ENCODE assay signal across 16 mouse cellular contexts in genomic region chr14:30168902-30169301, GRCm38 (mm10).
DNase-seq lines count a peak whose midpoint lies in the region; ATAC-seq and TF ChIP-seq lines count a peak whose summit lies in the region.
"Had no signal": no experiment of that assay in that cellular context is flagged by ENCODE, and none has a peak within 500 bp of the region (broad histone marks: within the 10 kb centered on the region; RNA-seq: fewer than 3 reads in every experiment).

No protein-coding gene starts in this region.

- 43% methylated on average over 3 of the region's 3 CpGs for WGBS in heart, postnatal 0 days
- 39% methylated on average over 3 of the region's 3 CpGs for WGBS in olfactory bulb, adult 2 months

- peak; percentile 25 for DNase-seq in adrenal gland, postnatal 14 days
- no peak for DNase-seq in adrenal gland, adult 2 months
- DNase-seq in heart, postnatal 0 days (ENCODE audit: low spot score): no peak
- no peak for DNase-seq in heart, adult 18-20 months
- peak; percentile 56 for DNase-seq in testis, postnatal 10 days (ENCODE audit: low spot score)
- no peak for DNase-seq in testis, postnatal 14 days (ENCODE audit: low spot score)
- DNase-seq: lung, postnatal 36 days; thymus, postnatal 25 days had no signal

- no peaks in the 10 kb centered on the region for H3K27me3 ChIP-seq in heart, postnatal 0 days (ENCODE audit: control insufficient read depth, insufficient read depth, low read length)
- H3K27me3 ChIP-seq: embryonic facial prominence, embryonic 15.5 days; hindbrain, embryonic 13.5 days; liver, embryonic 15.5 days; midbrain, embryonic 13.5 days had no signal

- TF ChIP-seq CTCF in heart, postnatal 0 days (IDR thresholded peaks at IDR 0.05; ENCODE audit: low read depth): no peak
- no peak for TF ChIP-seq CTCF in olfactory bulb, adult 2 months (IDR thresholded peaks at IDR 0.05; ENCODE audit: insufficient read depth, low read depth, low read length)

- H3K4me2 ChIP-seq in heart, postnatal 0 days (ENCODE audit: low read depth, low read length): no peak overlapping the region
- H3K4me2 ChIP-seq: embryonic facial prominence, embryonic 15.5 days; forebrain, embryonic 12.5 days; hindbrain, embryonic 13.5 days; liver, embryonic 15.5 days; midbrain, embryonic 13.5 days had no signal

- no peak for TF ChIP-seq POLR2A in olfactory bulb, adult 2 months (IDR thresholded peaks at IDR 0.05; ENCODE audit: insufficient read depth, low read depth, low read length)

- no peak for ATAC-seq in heart, postnatal 0 days (ENCODE audit: insufficient read depth, low read depth)
- no peak for ATAC-seq in CD4-positive, CD25-positive, alpha-beta regulatory T cell, adult 4 months
- ATAC-seq: intestine, embryonic 16.5 days; midbrain, embryonic 13.5 days had no signal

- no peak overlapping the region for H3K9ac ChIP-seq in heart, postnatal 0 days (replicated peaks; ENCODE audit: low read depth, low read length)
- H3K9ac ChIP-seq: embryonic facial prominence, embryonic 15.5 days; forebrain, embryonic 12.5 days; hindbrain, embryonic 13.5 days; liver, embryonic 15.5 days; midbrain, embryonic 13.5 days had no signal

- peaks cover 9% of the 10 kb centered on the region for H3K4me1 ChIP-seq in heart, postnatal 0 days (ENCODE audit: control insufficient read depth, insufficient read depth)
- peaks cover 34% of the 10 kb centered on the region for H3K4me1 ChIP-seq in olfactory bulb, adult 2 months (ENCODE audit: control insufficient read depth, insufficient read depth, low read length)
- H3K4me1 ChIP-seq: embryonic facial prominence, embryonic 15.5 days had no signal

- TF ChIP-seq EP300 in heart, postnatal 0 days (IDR thresholded peaks at IDR 0.05; ENCODE audit: low read depth): no peak

- no peak overlapping the region for H3K4me3 ChIP-seq in heart, postnatal 0 days (ENCODE audit: low read depth, low read length)
- H3K4me3 ChIP-seq in olfactory bulb, adult 2 months (ENCODE audit: insufficient read depth, low read depth, low read length): no peak overlapping the region
- H3K4me3 ChIP-seq: embryonic facial prominence, embryonic 15.5 days; forebrain, embryonic 12.5 days; hindbrain, embryonic 13.5 days; liver, embryonic 15.5 days; midbrain, embryonic 13.5 days had no signal

- H3K36me3 ChIP-seq in heart, postnatal 0 days (replicated peaks; ENCODE audit: control insufficient read depth, insufficient read depth, low read length): no peaks in the 10 kb centered on the region
- H3K36me3 ChIP-seq: embryonic facial prominence, embryonic 15.5 days; forebrain, embryonic 12.5 days; hindbrain, embryonic 13.5 days; liver, embryonic 15.5 days; midbrain, embryonic 13.5 days had no signal

- no peaks in the 10 kb centered on the region for H3K9me3 ChIP-seq in heart, postnatal 0 days (replicated peaks; ENCODE audit: control insufficient read depth, low read length)
- H3K9me3 ChIP-seq: embryonic facial prominence, embryonic 15.5 days; forebrain, embryonic 12.5 days; hindbrain, embryonic 13.5 days; liver, embryonic 15.5 days; midbrain, embryonic 13.5 days had no signal

- peak overlapping the region; percentile 15; the same call in 1 of the 2 replicates for H3K27ac ChIP-seq in heart, postnatal 0 days (ENCODE audit: low read depth)
- peak overlapping the region; percentile 16; the same call in 1 of the 2 replicates for H3K27ac ChIP-seq in olfactory bulb, adult 2 months (ENCODE audit: insufficient read depth, low read depth, low read length)
- H3K27ac ChIP-seq: embryonic facial prominence, embryonic 15.5 days; forebrain, embryonic 12.5 days; hindbrain, embryonic 13.5 days; liver, embryonic 15.5 days; midbrain, embryonic 13.5 days had no signal

Comparison
In these comparisons a context has a peak if more than half of its experiments do, and no peak if none do; other contexts are left out.
1. DNase-seq: peak in adrenal gland, postnatal 14 days (single experiment) and testis, postnatal 10 days (single experiment); none in adrenal gland, adult 2 months (single experiment), heart, postnatal 0 days (single experiment), heart, adult 18-20 months (0 of 2) and testis, postnatal 14 days (single experiment).